Mouse (Mus musculus) neural tube, embryonic 14.5 days (tissue): ENCODE measurements around the gene Wdr45. TPM values are rescaled to one million over a fixed set of nuclear protein-coding genes. Genes with fewer than 3 reads are reported as not detected.

ENCODE experiments used
- ATAC-seq: fragments of 200-750 bp; cut with Nextera tagmentation; 2 replicates; pipeline ENCODE4 v1.8.0; 2017; ENCODE audit warnings: low read depth, mild to moderate bottlenecking, moderate TSS enrichment, moderate library complexity
- H3K27ac ChIP-seq: fragments of 300-500 bp; sonication (generic); 2 replicates; pipeline ENCODE4 v1.5.1; 2014; ENCODE audit warnings: low read depth, mild to moderate bottlenecking, control low read depth, low read length, moderate library complexity, mixed read lengths
- H3K27me3 ChIP-seq: fragments of 300-500 bp; sonication (generic); 2 replicates; pipeline ENCODE4 v1.6.1; 2014; ENCODE audit warnings: low read length; ENCODE audit not compliant: control insufficient read depth, insufficient read depth
- H3K36me3 ChIP-seq: fragments of 300-500 bp; sonication (generic); 2 replicates; pipeline ENCODE4 v1.6.1; 2014; ENCODE audit warnings: low read length, mixed read lengths; ENCODE audit not compliant: control insufficient read depth, insufficient read depth
- H3K4me1 ChIP-seq: fragments of 300-500 bp; sonication (generic); 2 replicates; pipeline ENCODE4 v1.6.1; 2014; ENCODE audit warnings: low read length; ENCODE audit not compliant: control insufficient read depth, insufficient read depth
- H3K4me2 ChIP-seq: fragments of 300-500 bp; sonication (generic); 2 replicates; pipeline ENCODE4 v1.6.1; 2014; ENCODE audit warnings: mild to moderate bottlenecking, low read depth, low read length, control low read depth
- H3K4me3 ChIP-seq: fragments of 300-500 bp; sonication (generic); 2 replicates; pipeline ENCODE4 v1.5.1; 2014; ENCODE audit warnings: low read depth, low read length, control low read depth, mixed read lengths
- H3K9ac ChIP-seq: fragments of 300-500 bp; sonication (generic); replicated peaks from 2 replicates; pipeline ENCODE4 v1.6.1; 2014; ENCODE audit warnings: low read depth, mild to moderate bottlenecking, control low read depth, low read length, mixed read lengths
- H3K9me3 ChIP-seq: fragments of 300-500 bp; sonication (generic); 2 replicates; pipeline ENCODE4 v1.6.1; 2016; ENCODE audit warnings: low read length; ENCODE audit not compliant: control insufficient read depth
- WGBS: fragments of 180-500 bp; shearing (Covaris S2); extraction: QIAGEN DNeasy Blood & Tissue Kit; methylation state at CpG from one replicate; pipeline ENCODE4 v1.1.7; 2014; 5-methylcytosine and 5-hydroxymethylcytosine counted together
- polyA plus RNA-seq: library from polyadenylated mRNA; unstranded; fragments of >200 nt; fragmentation: Nextera tagmentation; extraction: Ambion mirVana; gene quantifications from 2 replicates; pipeline ENCODE4 v1.2.1, GENCODE M21; 2014

Gene Wdr45
- polyA plus RNA-seq, 1 experiment from 2014 or later = 23.6 TPM

GRCm38 (mm10) chrX:7675001-7675380 lies 39.1 kb upstream of the Wdr45 start:
- Histone ChIP-seq H3K9ac (no peak overlapping the region), H3K27me3 (no peaks in the 10 kb centered on the region), H3K4me1 (no peaks in the 10 kb centered on the region), H3K4me2 (peak overlapping the region; percentile 27; the same call in 1 of the 2 replicates), H3K9me3 (no peaks in the 10 kb centered on the region), H3K27ac (no peak overlapping the region), H3K36me3 (no peaks in the 10 kb centered on the region), H3K4me3 (peak overlapping the region; percentile 4; the same call in 1 of the 2 replicates)
- 36% methylated on average over 10 of the region's 10 CpGs for WGBS
- ATAC-seq = no peak

DNA sequence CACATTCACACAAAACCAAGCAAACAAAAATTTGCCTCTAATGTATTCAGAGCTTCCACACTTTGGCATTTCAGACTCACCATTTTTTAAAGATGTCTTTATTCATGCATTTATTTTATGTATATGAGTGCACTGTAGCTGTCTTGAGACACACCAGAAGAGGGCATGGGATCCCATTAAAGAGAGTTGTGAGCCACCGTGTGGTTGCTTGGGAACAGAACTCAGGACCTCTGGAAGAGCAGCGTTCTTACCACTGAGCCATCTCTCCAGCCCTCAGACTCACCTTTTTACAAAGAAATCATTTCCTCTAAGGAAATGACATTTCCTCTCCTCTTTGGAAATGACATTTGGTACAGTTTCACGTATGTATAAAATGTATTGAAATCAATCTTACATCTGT lies 35.1 kb upstream of the Wdr45 start:
- Histone ChIP-seq H3K4me2 (no peak overlapping the region), H3K27me3 (no peaks in the 10 kb centered on the region), H3K27ac (no peak overlapping the region), H3K9me3 (no peaks in the 10 kb centered on the region), H3K4me3 (no peak overlapping the region), H3K9ac (no peak overlapping the region), H3K4me1 (no peaks in the 10 kb centered on the region), H3K36me3 (no peaks in the 10 kb centered on the region)
- no peak for ATAC-seq
- 47% methylated on average over 3 of the region's 3 CpGs for WGBS

- Histone ChIP-seq H3K4me3 (peak overlapping the region; percentile 7; the same call in 1 of the 2 replicates), H3K36me3 (no peaks in the 10 kb centered on the region), H3K4me1 (no peaks in the 10 kb centered on the region), H3K27me3 (no peaks in the 10 kb centered on the region), H3K4me2 (peak overlapping the region; percentile 32), H3K9ac (no peak overlapping the region), H3K27ac (no peak overlapping the region), H3K9me3 (no peaks in the 10 kb centered on the region)
- WGBS = 17% methylated on average over 27 of the region's 27 CpGs
- ATAC-seq = peak; percentile 94
These were observed 34.6 kb upstream of the Wdr45 start for GRCm38 (mm10) chrX:7679405-7680056.

DNA sequence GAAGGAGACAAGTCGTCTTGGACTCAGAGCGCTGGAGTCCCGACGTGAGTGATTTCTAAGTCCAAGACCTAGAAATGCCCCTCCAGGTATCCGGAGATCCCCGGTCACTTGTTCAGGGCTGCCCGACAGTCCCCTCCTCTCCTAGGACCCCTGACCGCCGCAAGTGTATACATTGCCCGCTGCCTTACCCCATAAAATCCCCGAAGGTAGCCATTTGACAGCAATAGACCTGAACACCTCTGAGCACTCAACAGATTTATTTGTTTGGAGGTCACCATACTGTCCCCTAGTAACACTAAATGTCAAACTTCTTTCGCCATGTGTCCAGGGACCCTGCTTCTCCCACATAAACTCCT lies 34.1 kb upstream of the Wdr45 start:
- H3K27me3 ChIP-seq = no peaks in the 10 kb centered on the region
- ATAC-seq = peak; percentile 35; the same call in 1 of the 2 replicates
- H3K4me2 ChIP-seq = peak overlapping the region; percentile 32
- H3K36me3 ChIP-seq = no peaks in the 10 kb centered on the region
- no peak overlapping the region for H3K27ac ChIP-seq
- no peaks in the 10 kb centered on the region for H3K4me1 ChIP-seq
- no peak overlapping the region for H3K4me3 ChIP-seq
- no peak overlapping the region for H3K9ac ChIP-seq
- 17% methylated on average over 12 of the region's 12 CpGs for WGBS
- no peaks in the 10 kb centered on the region for H3K9me3 ChIP-seq

DNA sequence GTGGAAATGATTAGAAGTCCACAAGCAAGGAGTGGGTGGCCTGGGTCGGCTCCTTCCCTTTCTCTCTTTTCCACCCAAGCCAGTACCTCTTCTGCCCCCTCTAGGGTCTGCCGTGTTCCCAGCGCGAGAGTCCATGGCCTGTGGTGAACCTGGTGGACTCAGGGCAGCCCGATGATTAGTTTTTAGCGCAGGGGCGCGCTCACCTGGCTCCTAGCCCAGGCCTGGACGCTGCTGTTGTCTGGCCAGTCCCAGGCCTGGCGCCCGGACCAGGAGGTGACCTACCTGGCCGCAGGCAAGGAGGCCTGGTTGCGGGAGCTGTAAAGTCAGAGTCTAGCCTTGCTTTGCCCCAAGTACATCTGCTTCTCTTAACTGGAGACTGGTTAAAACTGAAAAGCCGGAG lies 33.3 kb upstream of the Wdr45 start, which contains the start of gene Magix:
Magix (minus strand) TSS at position 388 of the 400 bp plus-strand sequence.
- no peaks in the 10 kb centered on the region for H3K4me1 ChIP-seq
- H3K4me2 ChIP-seq = peak within 1 kb of the TSS; percentile 32
- no peaks in the 10 kb centered on the region for H3K9me3 ChIP-seq
- no peak within 1 kb of the TSS for H3K9ac ChIP-seq
- no peaks in the 10 kb centered on the region for H3K36me3 ChIP-seq
- no peak within 1 kb of the TSS for H3K4me3 ChIP-seq
- WGBS = 76% methylated on average over 13 of the region's 14 CpGs
- ATAC-seq = no peak
- no peak within 1 kb of the TSS for H3K27ac ChIP-seq
- no peaks in the 10 kb centered on the region for H3K27me3 ChIP-seq

GRCm38 (mm10) chrX:7688321-7688720 lies 25.8 kb upstream of the Wdr45 start:
- Histone ChIP-seq H3K4me2 (no peak overlapping the region), H3K9me3 (no peaks in the 10 kb centered on the region), H3K4me1 (no peaks in the 10 kb centered on the region), H3K27me3 (no peaks in the 10 kb centered on the region), H3K27ac (no peak overlapping the region), H3K4me3 (no peak overlapping the region), H3K9ac (no peak overlapping the region), H3K36me3 (no peaks in the 10 kb centered on the region)
- no peak for ATAC-seq
- WGBS = 100% methylated on average over 2 of the region's 2 CpGs

- Histone ChIP-seq H3K4me2 (no peak overlapping the region), H3K4me1 (no peaks in the 10 kb centered on the region), H3K36me3 (no peaks in the 10 kb centered on the region), H3K27ac (no peak overlapping the region), H3K27me3 (no peaks in the 10 kb centered on the region), H3K9me3 (no peaks in the 10 kb centered on the region), H3K4me3 (no peak overlapping the region), H3K9ac (no peak overlapping the region)
- WGBS = 66% methylated on average over 3 of the region's 3 CpGs
- no peak for ATAC-seq
These were observed 23.6 kb upstream of the Wdr45 start for GRCm38 (mm10) chrX:7690486-7690885.

DNA sequence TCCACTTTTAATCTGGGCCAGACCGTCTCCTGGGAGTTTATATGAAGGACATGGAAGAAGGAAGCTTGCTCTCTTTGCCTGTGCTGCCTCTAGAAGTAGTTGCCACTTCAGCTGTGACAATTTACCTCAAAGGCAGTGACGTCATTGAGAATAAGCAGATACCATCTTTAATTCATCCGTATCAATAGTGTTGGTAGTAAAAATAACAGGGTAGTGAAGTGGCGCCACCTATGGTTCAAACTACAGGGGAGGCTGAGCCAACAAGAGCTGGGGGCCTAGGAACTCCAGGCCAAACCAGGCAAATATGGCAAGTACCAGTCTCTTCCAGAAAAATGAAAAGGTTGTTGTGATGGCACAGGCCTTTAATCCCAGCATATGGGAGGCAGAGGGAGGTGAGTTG lies 21.3 kb upstream of the Wdr45 start:
- WGBS = 33% methylated on average over 4 of the region's 4 CpGs
- Histone ChIP-seq H3K9ac (no peak overlapping the region), H3K27me3 (no peaks in the 10 kb centered on the region), H3K4me1 (0 out of 2 replicates have a peak, but pooled peaks cover 2% of the 10 kb centered on the region), H3K36me3 (no peaks in the 10 kb centered on the region), H3K27ac (no peak overlapping the region), H3K9me3 (no peaks in the 10 kb centered on the region), H3K4me2 (no peak overlapping the region), H3K4me3 (no peak overlapping the region)
- no peak for ATAC-seq

DNA sequence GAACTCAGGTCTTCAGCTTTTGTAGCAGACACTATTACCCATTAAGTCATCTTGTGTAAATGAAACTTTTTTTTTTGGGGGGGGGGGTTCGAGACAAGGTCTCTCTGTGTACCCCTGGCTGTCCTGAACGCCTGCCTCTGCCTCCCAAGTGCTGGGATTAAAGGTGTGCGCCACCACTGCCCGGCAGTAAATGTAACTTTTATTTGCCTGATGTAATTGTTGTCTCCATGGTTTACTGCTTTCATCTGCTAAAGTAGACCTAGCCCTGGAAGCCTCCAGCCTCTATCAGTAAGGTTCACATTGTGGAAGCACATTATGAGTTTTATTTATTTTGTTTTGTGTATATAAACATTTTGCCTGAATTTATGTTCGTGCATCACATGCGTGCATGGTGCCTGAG lies 17.6 kb upstream of the Wdr45 start:
- no peak overlapping the region for H3K9ac ChIP-seq
- H3K9me3 ChIP-seq = no peaks in the 10 kb centered on the region
- H3K4me3 ChIP-seq = no peak overlapping the region
- 32% methylated on average over 6 of the region's 6 CpGs for WGBS
- H3K27ac ChIP-seq = no peak overlapping the region
- H3K4me1 ChIP-seq = 0 out of 2 replicates have a peak, but pooled peaks cover 2% of the 10 kb centered on the region
- H3K27me3 ChIP-seq = no peaks in the 10 kb centered on the region
- peak overlapping the region; percentile 29; the same call in 1 of the 2 replicates for H3K4me2 ChIP-seq
- peak; percentile 44; the same call in 1 of the 2 replicates for ATAC-seq
- H3K36me3 ChIP-seq = no peaks in the 10 kb centered on the region
